Mouse (Mus musculus): ENCODE measurements around the gene Ak7. TPM values are rescaled to one million over a fixed set of nuclear protein-coding genes. Genes with fewer than 3 reads are reported as not detected.

The Ak7 gene
- total RNA-seq, 2 experiments from 2014 or later: not detected

- ATAC-seq (replicated peaks; ENCODE audit: low FRiP score, poor library complexity, severe bottlenecking): peak; percentile 92
Measured at GRCm38 (mm10) chr12:105784196-105784999, 78.6 kb downstream of the Ak7 start, which contains the start of gene Papola. Gene Papola (plus strand): TSS chr12:105784694.

- ATAC-seq (replicated peaks; ENCODE audit: low FRiP score, poor library complexity, severe bottlenecking): peak; percentile 69
Measured at GRCm38 (mm10) chr12:105785000-105785774, 79.4 kb downstream of the Ak7 start.

GRCm38 (mm10) chr12:105786113-105786512, 80.3 kb downstream of the Ak7 start:
- ATAC-seq (replicated peaks; ENCODE audit: low FRiP score, poor library complexity, severe bottlenecking): no peak

GRCm38 (mm10) chr12:105787626-105788025, 81.8 kb downstream of the Ak7 start:
- no peak for ATAC-seq (replicated peaks; ENCODE audit: low FRiP score, poor library complexity, severe bottlenecking)

GRCm38 (mm10) chr12:105789885-105790284, 84.1 kb downstream of the Ak7 start:
- ATAC-seq (replicated peaks; ENCODE audit: low FRiP score, poor library complexity, severe bottlenecking): no peak

GRCm38 (mm10) chr12:105794896-105795295, 89.1 kb downstream of the Ak7 start:
- ATAC-seq (replicated peaks; ENCODE audit: low FRiP score, poor library complexity, severe bottlenecking): no peak

GRCm38 (mm10) chr12:105798001-105798400, 92.2 kb downstream of the Ak7 start:
- ATAC-seq (replicated peaks; ENCODE audit: low FRiP score, poor library complexity, severe bottlenecking): no peak

GRCm38 (mm10) chr12:105805790-105806189, 100.0 kb downstream of the Ak7 start:
- no peak for ATAC-seq (replicated peaks; ENCODE audit: low FRiP score, poor library complexity, severe bottlenecking)

GRCm38 (mm10) chr12:105806205-105806604, 100.4 kb downstream of the Ak7 start:
- no peak for ATAC-seq (replicated peaks; ENCODE audit: low FRiP score, poor library complexity, severe bottlenecking)

GRCm38 (mm10) chr12:105807416-105807815, 101.6 kb downstream of the Ak7 start:
- ATAC-seq (replicated peaks; ENCODE audit: low FRiP score, poor library complexity, severe bottlenecking): no peak

- no peak for ATAC-seq (replicated peaks; ENCODE audit: low FRiP score, poor library complexity, severe bottlenecking)
Measured at GRCm38 (mm10) chr12:105808945-105809344, 103.2 kb downstream of the Ak7 start.

- ATAC-seq (replicated peaks; ENCODE audit: low FRiP score, poor library complexity, severe bottlenecking): no peak
Measured at GRCm38 (mm10) chr12:105810608-105811007, 104.8 kb downstream of the Ak7 start.

- ATAC-seq (replicated peaks; ENCODE audit: low FRiP score, poor library complexity, severe bottlenecking): no peak
Measured at GRCm38 (mm10) chr12:105813957-105814356, 108.2 kb downstream of the Ak7 start.

- ATAC-seq (replicated peaks; ENCODE audit: low FRiP score, poor library complexity, severe bottlenecking): no peak
Measured at GRCm38 (mm10) chr12:105823472-105823871, 117.7 kb downstream of the Ak7 start.

GRCm38 (mm10) chr12:105824743-105825142, 119.0 kb downstream of the Ak7 start:
- peak; percentile 83 for ATAC-seq (replicated peaks; ENCODE audit: low FRiP score, poor library complexity, severe bottlenecking)

GRCm38 (mm10) chr12:105825266-105825665, 119.5 kb downstream of the Ak7 start:
- ATAC-seq (replicated peaks; ENCODE audit: low FRiP score, poor library complexity, severe bottlenecking): no peak

Other genes with a start within 250 kb of the Ak7 start
- gene Bdkrb2, start 142.8 kb upstream of the Ak7 start, total RNA-seq (2015; ENCODE audit: low replicate concordance): not detected in 2 replicates
- not detected in 2 replicates for gene Bdkrb2, start 142.8 kb upstream of the Ak7 start, total RNA-seq (2017; ENCODE audit: low replicate concordance)
- gene Bdkrb1, start 102.9 kb upstream of the Ak7 start, total RNA-seq (2015; ENCODE audit: low replicate concordance): not detected in 2 replicates
- not detected in 2 replicates for gene Bdkrb1, start 102.9 kb upstream of the Ak7 start, total RNA-seq (2017; ENCODE audit: low replicate concordance)
- 2.9 and 4.2 TPM in 2 replicates for gene Gskip, start 21.1 kb upstream of the Ak7 start, total RNA-seq (2015; ENCODE audit: low replicate concordance)
- gene Gskip, start 21.1 kb upstream of the Ak7 start, total RNA-seq (2017; ENCODE audit: low replicate concordance): 3.7 TPM in 1 of 2 replicates, not detected in the other
- 18.4 and 23.8 TPM in 2 replicates for gene Atg2b, start 20.8 kb upstream of the Ak7 start, total RNA-seq (2015; ENCODE audit: low replicate concordance)
- gene Atg2b, start 20.8 kb upstream of the Ak7 start, total RNA-seq (2017; ENCODE audit: low replicate concordance): 17.7 and 22.2 TPM in 2 replicates
- gene Papola, start 78.7 kb downstream of the Ak7 start, total RNA-seq (2015; ENCODE audit: low replicate concordance): 104 and 179 TPM in 2 replicates
- gene Papola, start 78.7 kb downstream of the Ak7 start, total RNA-seq (2017; ENCODE audit: low replicate concordance): 74.6 and 104 TPM in 2 replicates